Mouse (Mus musculus) spleen, postnatal 10 days (tissue): Measurements from ENCODE around the gene Srgap1.
A peak's percentile ranks its signal among the peaks of the same experiment; 100 is the strongest.

ENCODE experiments used
- DNase-seq, 2 experiments: peaks; one replicate each; pipeline ENCODE4 v3.0.0; 2021 to 2022; ENCODE audit warnings: low spot score in 2 of 2

The Srgap1 gene

DNA sequence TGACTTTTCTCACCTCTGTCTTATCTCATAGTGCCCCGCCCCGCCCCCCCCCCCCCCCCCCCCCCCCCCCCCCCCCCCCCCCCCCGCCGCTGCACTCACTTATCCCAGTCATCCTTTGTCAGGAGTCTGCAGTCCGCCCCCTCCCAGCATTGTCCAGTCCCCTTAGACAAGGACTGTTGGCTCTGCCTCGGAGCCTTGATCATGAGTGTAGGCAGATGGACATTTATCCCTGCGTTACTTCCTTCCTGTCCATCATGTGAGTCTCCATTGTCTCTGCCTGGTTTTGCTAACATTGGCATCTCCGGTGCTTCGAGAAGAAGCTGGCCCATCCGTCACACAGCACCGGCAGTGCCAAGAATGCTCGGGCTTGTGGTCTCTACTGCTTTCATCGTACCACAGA, 283.9 kb downstream of the Srgap1 start:
- no peak for DNase-seq

DNA sequence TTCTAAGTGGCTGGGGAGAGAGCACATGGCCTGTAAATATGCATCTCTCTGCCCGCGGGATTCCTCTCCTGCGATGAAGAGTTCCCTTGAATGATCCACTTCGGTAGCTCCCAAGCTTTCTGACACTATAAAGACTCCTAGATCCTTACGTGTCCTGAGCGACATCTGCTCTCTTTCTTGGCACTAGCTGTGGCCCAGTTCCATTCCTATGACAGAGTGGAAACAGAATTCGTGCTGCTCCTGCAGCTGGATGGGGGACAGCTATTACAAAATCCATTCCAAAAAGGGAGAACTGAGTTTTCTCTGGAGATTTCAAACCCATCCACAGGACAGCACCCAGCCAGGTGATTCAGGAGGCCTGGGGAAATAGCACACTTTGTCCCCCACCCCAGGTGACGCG, 285.0 kb downstream of the Srgap1 start:
- DNase-seq, result no peak

DNA sequence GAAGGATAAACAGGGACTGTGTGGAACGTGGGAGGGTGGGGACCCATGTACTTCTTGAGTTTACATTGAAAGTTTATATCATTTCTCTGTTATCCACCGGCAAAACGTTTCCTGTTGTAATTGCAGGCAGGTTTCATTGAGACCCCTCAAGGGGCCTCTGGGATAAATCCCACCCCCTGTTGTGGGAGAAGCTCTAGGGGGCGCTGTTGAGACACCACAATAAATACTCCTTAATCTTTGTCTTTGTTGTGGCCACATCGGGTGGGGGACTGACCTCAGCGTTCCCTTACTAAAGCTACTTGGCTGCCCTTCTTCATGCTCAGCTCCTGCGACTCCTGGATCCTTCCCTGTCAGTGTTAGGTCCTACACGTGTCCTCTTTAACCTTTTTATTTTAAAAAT, 288.0 kb downstream of the Srgap1 start:
- DNase-seq, result no peak

DNA sequence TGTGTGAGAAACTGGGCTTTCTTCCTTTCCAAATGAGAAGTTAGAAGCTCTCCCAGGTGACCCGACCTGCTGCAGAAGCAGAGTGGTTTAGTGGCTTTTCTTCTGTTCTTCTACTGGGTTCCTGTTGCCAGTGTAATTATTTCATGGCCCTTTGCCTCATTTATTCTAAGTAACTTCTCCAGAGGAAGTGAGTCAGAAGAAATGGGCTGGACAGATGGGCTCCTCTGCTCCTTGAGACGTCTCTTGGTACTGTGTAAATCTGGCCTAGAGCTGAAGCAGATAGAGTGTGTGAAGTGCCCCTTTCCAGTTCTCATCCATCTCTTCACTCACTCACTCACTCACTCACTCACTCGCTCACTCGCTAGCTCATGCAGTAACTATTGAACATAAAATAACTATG, 290.4 kb downstream of the Srgap1 start:
- no peak for DNase-seq

DNA sequence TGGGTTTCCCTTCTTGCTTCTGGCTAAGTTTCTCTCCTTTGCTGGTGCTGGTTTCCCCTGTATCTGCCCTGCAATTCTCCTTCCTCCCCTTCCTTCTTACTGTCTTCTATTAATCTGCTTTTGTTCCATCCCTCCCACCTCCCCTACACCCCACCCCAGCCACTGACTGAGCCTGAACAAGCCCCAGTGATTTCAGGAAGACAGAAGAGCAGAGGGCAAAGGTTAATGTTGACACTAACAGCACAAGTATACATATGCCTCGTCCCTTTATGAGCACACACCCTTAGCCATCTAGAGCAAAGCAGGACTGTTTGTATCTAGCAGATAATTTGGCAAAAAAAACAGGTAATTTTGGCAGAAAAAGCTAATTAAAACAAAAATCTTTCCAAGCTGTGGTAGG, 291.3 kb downstream of the Srgap1 start:
- DNase-seq, result no peak

DNA sequence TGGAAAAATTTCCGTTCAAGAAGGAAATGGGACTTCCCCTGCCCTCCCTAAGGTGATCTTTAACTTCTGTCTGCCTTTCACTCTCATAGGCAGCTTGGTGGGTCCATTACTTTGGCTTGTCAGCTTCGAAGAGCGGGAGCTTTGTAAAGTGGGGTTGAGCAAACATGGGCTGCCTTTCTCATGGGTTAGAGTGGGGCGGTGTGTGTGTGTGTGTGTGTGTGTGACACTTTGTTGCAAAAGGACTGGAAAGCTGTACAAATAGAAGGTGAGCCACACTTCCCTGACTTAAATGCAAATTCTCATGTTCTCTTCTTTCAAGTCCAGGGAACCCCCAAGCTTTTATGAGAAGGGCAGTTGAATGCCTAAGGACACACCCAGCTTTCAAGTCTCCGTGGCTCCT, 292.9 kb downstream of the Srgap1 start:
- DNase-seq, result no peak

DNA sequence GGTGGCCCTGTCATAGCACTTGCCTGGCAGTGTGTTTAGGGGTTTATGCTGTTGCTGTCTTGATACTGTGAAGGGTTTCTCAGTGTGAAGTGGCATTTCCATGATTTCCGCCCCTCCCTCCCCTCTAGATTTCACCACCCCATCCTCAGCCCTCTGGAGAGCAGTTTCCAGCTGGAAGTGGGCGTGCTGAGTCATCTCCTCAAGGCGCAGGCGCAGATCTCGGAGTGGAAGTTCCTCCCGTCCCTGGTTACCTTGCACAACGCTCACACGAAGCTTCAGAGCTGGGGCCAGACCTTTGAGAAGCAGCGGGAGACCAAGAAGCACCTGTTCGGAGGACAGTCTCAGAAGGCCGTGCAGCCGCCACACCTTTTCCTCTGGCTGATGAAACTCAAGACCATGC, 296.9 kb downstream of the Srgap1 start:
- peak in 1 of 2 experiments; percentile 27 for DNase-seq

DNA sequence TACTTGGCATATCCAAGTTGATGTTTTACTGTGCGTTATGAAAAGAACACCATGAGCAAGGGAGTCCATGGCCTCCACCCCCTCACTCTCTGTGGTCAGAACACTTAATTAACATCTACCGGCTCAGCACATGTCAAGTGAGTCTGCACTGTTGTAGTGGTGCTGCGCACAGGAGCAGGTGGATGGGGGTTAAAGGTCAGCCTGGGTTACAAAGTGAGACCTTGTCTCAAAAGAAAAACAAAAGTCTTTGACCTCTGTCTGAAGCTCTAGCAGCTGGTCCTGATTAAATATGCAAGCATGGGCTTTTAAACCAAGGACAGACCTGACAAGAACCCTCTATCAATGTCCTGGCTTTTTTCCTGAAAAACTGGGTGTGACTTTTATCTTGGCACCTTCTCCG, 304.8 kb downstream of the Srgap1 start:
- DNase-seq, result no peak

DNA sequence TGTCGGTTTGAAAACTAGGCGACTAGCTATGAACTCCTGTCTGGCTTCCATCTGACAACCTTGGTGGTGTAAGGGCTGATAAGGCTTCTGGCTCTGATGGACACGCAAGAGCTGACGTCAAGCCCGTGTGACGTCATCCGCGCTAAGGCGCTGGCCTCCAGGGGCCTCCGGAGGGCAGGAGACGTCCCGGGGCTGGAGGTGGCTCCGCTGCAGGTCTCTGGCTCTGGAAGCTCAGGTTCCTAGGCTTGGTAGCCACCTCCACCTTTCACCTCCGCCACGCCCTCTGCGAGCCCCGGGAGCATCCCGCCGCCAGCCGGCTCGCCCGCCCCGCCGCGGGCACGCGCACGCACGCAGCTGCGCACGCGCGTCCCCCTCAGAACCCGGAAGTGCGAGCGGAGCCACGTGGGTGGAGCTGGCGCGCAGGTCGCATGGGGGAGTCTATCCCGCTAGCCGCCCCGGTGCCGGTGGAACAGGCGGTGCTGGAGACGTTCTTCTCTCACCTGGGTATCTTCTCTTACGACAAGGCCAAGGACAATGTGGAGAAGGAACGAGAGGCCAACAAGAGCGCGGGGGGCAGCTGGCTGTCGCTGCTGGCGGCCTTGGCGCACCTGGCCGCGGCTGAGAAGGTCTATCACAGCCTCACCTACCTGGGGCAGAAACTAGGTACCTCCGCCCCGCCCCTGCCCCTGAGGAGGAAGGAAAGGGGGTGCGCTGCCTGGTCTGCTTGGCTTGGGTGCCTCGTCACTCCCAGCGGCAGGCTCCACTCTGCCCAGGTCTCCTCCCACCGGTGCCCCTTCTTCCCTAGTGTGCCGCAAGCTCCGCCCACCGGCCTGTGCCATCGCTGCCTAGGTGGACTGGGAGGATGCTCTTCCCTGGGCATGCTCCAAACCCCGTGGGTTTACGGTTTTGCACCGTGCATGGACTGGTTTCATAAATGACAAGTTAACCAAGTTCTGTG, 307.3 kb downstream of the Srgap1 start, which contains the start of gene BC048403:
Gene BC048403 (plus strand): TSS at position 390 of the 958 bp plus-strand sequence.
- DNase-seq, result peak; percentile 74 to 88

DNA sequence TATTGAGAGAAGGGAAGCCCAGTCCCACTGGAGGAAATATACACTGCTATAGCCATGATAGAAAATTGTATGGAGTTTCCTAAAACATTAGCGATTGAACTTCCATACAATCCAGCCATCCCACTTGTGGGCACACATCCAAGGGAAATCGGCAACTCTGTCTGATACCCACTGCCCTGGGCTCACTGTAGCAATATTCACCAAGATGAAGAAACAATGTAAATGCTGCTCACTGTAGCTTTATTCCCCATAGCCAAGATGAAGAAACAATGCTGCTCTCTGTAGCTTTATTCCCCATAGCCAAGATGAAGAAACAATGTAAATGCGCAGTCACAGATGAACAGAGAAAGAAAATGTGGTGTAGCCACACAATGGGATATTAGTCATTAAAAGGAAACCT, 309.9 kb downstream of the Srgap1 start:
- no peak for DNase-seq

DNA sequence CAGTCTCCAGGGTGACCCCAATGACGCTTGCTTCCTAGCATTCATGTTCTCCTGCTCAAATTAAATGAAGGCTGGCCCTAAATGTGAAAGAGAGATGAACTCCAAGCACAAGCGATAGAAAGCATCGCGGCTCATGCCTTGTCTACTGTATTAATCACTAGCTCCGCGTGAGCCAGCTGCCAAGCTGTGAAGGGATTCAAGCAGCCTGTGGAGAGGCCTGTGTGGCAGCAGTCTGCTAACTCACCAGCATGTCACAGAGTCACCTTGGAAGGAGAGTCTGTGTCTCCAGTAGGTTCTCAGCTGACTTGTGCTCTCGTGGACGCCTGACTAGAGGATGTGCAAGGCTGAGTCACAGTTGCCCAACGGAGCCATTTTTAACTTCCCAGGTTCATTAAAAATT, 314.6 kb downstream of the Srgap1 start:
- no peak for DNase-seq

DNA sequence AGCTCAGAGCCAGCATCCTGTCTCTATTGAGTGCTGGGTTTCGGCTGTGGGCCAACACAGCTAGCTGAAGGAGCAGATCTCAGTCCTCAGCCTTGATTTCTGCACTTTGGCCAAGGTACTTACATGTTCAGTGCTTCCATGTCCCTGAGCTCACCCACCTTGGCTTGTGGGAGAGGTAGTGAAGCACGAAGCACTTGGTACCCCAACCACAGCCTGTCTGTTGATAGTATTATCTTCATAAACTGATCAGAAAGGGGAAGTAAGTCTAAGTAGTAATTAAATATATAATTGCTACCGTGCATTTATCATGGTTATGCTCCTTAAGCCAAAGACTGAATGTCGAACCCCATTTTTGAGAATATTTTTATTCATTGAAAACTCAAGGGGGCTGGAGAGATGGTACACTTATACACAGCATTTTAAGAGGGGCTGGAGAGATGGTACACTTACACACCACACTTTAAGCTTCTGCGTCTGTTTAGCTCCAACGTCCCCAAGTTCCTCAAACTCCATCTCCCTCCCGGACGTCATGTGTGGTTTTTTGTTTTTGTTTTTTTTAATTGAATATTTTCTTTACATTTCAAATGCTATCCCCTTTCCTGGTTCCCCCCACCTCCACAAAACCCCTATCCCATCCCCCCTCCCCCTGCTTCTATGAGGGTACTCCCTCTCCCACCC, 315.9 kb downstream of the Srgap1 start:
- no peak for DNase-seq
